21 mouse cellular contexts compared by ENCODE assay signal in genomic region chr4:126455441-126455840, GRCm38 (mm10). TPM values are rescaled to one million over a fixed set of nuclear protein-coding genes. Genes with fewer than 3 reads are reported as not detected.
DNase-seq lines count a peak whose midpoint lies in the region; ATAC-seq lines count a peak whose summit lies in the region.
"Had no signal": no experiment of that assay in that cellular context is flagged by ENCODE, and none has a peak within 500 bp of the region (broad histone marks: within the 10 kb centered on the region; RNA-seq: fewer than 3 reads in every experiment).

No protein-coding gene starts in this region.

- H3K36me3 ChIP-seq in forebrain, embryonic 15.5 days = peaks cover 87% of the 10 kb centered on the region
- H3K36me3 ChIP-seq in forebrain, embryonic 11.5 days (ENCODE audit: control insufficient read depth, insufficient read depth, low read length) = peaks cover 30% of the 10 kb centered on the region
- peaks cover 58% of the 10 kb centered on the region for H3K36me3 ChIP-seq in lung, embryonic 15.5 days

- H3K9me3 ChIP-seq in forebrain, embryonic 15.5 days = no peaks in the 10 kb centered on the region
- H3K9me3 ChIP-seq in forebrain, embryonic 11.5 days (ENCODE audit: control insufficient read depth, low read length) = no peaks in the 10 kb centered on the region
- no peaks in the 10 kb centered on the region for H3K9me3 ChIP-seq in lung, embryonic 15.5 days
- H3K9me3 ChIP-seq: embryonic facial prominence, embryonic 15.5 days; forebrain, embryonic 13.5 days; heart, embryonic 15.5 days; hindbrain, embryonic 13.5 days had no signal

- 90% methylated on average over 7 of the region's 7 CpGs for WGBS in forebrain, embryonic 15.5 days
- 94% methylated on average over 7 of the region's 7 CpGs for WGBS in forebrain, embryonic 11.5 days
- WGBS in lung, embryonic 15.5 days = 72% methylated on average over 7 of the region's 7 CpGs

- H3K27ac ChIP-seq in forebrain, embryonic 15.5 days (replicated peaks) = 0 out of 2 replicates have a peak overlapping the region, but pooled peaks have one; percentile 20
- no peak overlapping the region for H3K27ac ChIP-seq in forebrain, embryonic 11.5 days (ENCODE audit: low read depth, low read length)
- H3K27ac ChIP-seq in lung, embryonic 15.5 days = peak overlapping the region; percentile 84
- H3K27ac ChIP-seq: embryonic facial prominence, embryonic 15.5 days; forebrain, embryonic 13.5 days; heart, adult 2 months; heart, embryonic 15.5 days; hindbrain, embryonic 13.5 days; hindbrain, postnatal 0 days had no signal

- no peaks in the 10 kb centered on the region for H3K4me1 ChIP-seq in forebrain, embryonic 15.5 days
- no peaks in the 10 kb centered on the region for H3K4me1 ChIP-seq in forebrain, embryonic 11.5 days (replicated peaks; ENCODE audit: control insufficient read depth, insufficient read depth, low read length)
- H3K4me1 ChIP-seq in lung, embryonic 15.5 days = peaks cover 21% of the 10 kb centered on the region
- H3K4me1 ChIP-seq: embryonic facial prominence, embryonic 15.5 days; forebrain, embryonic 13.5 days; heart, embryonic 15.5 days; hindbrain, embryonic 13.5 days had no signal

- ATAC-seq in forebrain, embryonic 15.5 days (replicated peaks) = no peak
- ATAC-seq in forebrain, embryonic 11.5 days (replicated peaks; ENCODE audit: low FRiP score) = no peak
- ATAC-seq in lung, embryonic 15.5 days (ENCODE audit: borderline replicate concordance, extremely low read depth, low FRiP score, low TSS enrichment) = no peak
- ATAC-seq: forebrain, embryonic 13.5 days; hindbrain, postnatal 0 days had no signal

- H3K4me2 ChIP-seq in forebrain, embryonic 15.5 days (replicated peaks) = no peak overlapping the region
- H3K4me2 ChIP-seq in forebrain, embryonic 11.5 days (ENCODE audit: low read depth, low read length, severe bottlenecking) = no peak overlapping the region
- H3K4me2 ChIP-seq in lung, embryonic 15.5 days = no peak overlapping the region
- H3K4me2 ChIP-seq: embryonic facial prominence, embryonic 15.5 days; forebrain, embryonic 13.5 days; heart, embryonic 11.5 days; heart, embryonic 15.5 days; hindbrain, embryonic 13.5 days had no signal

- H3K9ac ChIP-seq in forebrain, embryonic 15.5 days (replicated peaks) = no peak overlapping the region
- H3K9ac ChIP-seq in forebrain, embryonic 11.5 days (ENCODE audit: low read length) = no peak overlapping the region
- no peak overlapping the region for H3K9ac ChIP-seq in lung, embryonic 15.5 days
- H3K9ac ChIP-seq: embryonic facial prominence, embryonic 15.5 days; forebrain, embryonic 13.5 days; heart, embryonic 15.5 days; hindbrain, embryonic 13.5 days had no signal

- no peaks in the 10 kb centered on the region for H3K27me3 ChIP-seq in forebrain, embryonic 15.5 days
- no peaks in the 10 kb centered on the region for H3K27me3 ChIP-seq in forebrain, embryonic 11.5 days (ENCODE audit: control insufficient read depth, insufficient read depth, low read length)
- no peaks in the 10 kb centered on the region for H3K27me3 ChIP-seq in lung, embryonic 15.5 days
- H3K27me3 ChIP-seq: embryonic facial prominence, embryonic 15.5 days; forebrain, embryonic 13.5 days; heart, embryonic 15.5 days; hindbrain, embryonic 13.5 days had no signal

- no peak for DNase-seq in forebrain, embryonic 11.5 days (ENCODE audit: low spot score)
- DNase-seq in lung, postnatal 36 days = no peak
- DNase-seq in R1 (ENCODE audit: low read depth, low spot score) (peak; percentile 79), ZHBTc4 (ENCODE audit: low read depth, low spot score) (peak; percentile 59)
- DNase-seq in kidney, postnatal 25 days = no peak
- DNase-seq: adrenal gland, postnatal 25 days; cerebellum, adult 18-20 months; cerebellum, adult 9-11 months; cerebellum, postnatal 36 days; gastrocnemius, postnatal 10 days; heart, adult 2 months; heart, postnatal 14 days had no signal

- H3K4me3 ChIP-seq in forebrain, embryonic 15.5 days = no peak overlapping the region
- no peak overlapping the region for H3K4me3 ChIP-seq in forebrain, embryonic 11.5 days (ENCODE audit: low read depth, low read length)
- H3K4me3 ChIP-seq in lung, embryonic 15.5 days = no peak overlapping the region
- H3K4me3 ChIP-seq: embryonic facial prominence, embryonic 15.5 days; erythroblast, embryonic 14.5 days; forebrain, embryonic 13.5 days; heart, adult 2 months; heart, embryonic 15.5 days; hindbrain, embryonic 13.5 days had no signal

RNA-seq across cellular contexts. Expression of gene Ago1, which starts 12.9 kb away (rescaled TPM):
- polyA plus RNA-seq in forebrain, embryonic 15.5 days (2015; fragmentation: Nextera tagmentation; extraction: Ambion mirVana) = 15.3 and 17.2 TPM in 2 replicates
- polyA plus RNA-seq in forebrain, embryonic 11.5 days (2014; fragmentation: Nextera tagmentation; extraction: Ambion mirVana) = 23.2 and 26.8 TPM in 2 replicates
- 6.0 and 6.7 TPM in 2 replicates for polyA plus RNA-seq in lung, embryonic 15.5 days (2015; fragmentation: Nextera tagmentation; extraction: Ambion mirVana)

RNA-seq across cellular contexts. Expression of gene Ago3, which starts 26.1 kb away (rescaled TPM):
- polyA plus RNA-seq in forebrain, embryonic 15.5 days (2015; fragmentation: Nextera tagmentation; extraction: Ambion mirVana) = 16.3 and 19.9 TPM in 2 replicates
- 16.0 and 21.9 TPM in 2 replicates for polyA plus RNA-seq in forebrain, embryonic 11.5 days (2014; fragmentation: Nextera tagmentation; extraction: Ambion mirVana)
- polyA plus RNA-seq in lung, embryonic 15.5 days (2015; fragmentation: Nextera tagmentation; extraction: Ambion mirVana) = 12.3 and 16.2 TPM in 2 replicates

Comparison
In these comparisons a context has a peak if more than half of its experiments do, and no peak if none do; other contexts are left out.
1. DNase-seq: peak in R1 (single experiment) and ZHBTc4 (single experiment); none in forebrain, embryonic 11.5 days (single experiment), lung, postnatal 36 days (single experiment) and kidney, postnatal 25 days (0 of 2).